Mouse (Mus musculus): ENCODE data around the gene 9030612E09Rik. TPM values are rescaled to one million over a fixed set of nuclear protein-coding genes. Genes with fewer than 3 reads are reported as not detected.
A peak's percentile ranks its signal among the peaks of the same experiment; 100 is the strongest.

Gene 9030612E09Rik
- polyA plus RNA-seq, 1 experiment from 2014 or later, result 1.0 TPM

- Histone ChIP-seq H3K36me3 (replicated peaks) (peaks cover 3% of the 10 kb centered on the region; the same call in 1 of the 2 replicates), H3K27me3 (ENCODE audit: poor library complexity, severe bottlenecking) (peaks cover 40% of the 10 kb centered on the region), H3K27ac (no peak overlapping the region), H3K9me3 (peaks cover 2% of the 10 kb centered on the region; the same call in 1 of the 2 replicates), H3K4me3 (no peak overlapping the region), H3K4me1 (peaks cover 47% of the 10 kb centered on the region)
- DNase-seq (ENCODE audit: extremely low spot score, low spot score), result no peak
- WGBS, result 82% methylated on average over 7 of the region's 7 CpGs
These were observed 5.7 kb upstream of the 9030612E09Rik start for GRCm38 (mm10) chr10:43168847-43169246.

- WGBS, result under 1% methylated on average over 8 of the region's 8 CpGs
- H3K27me3 ChIP-seq (ENCODE audit: poor library complexity, severe bottlenecking), result peaks cover 61% of the 10 kb centered on the region
- H3K4me3 ChIP-seq, result peak overlapping the region; percentile 94
- H3K36me3 ChIP-seq (replicated peaks), result no peaks in the 10 kb centered on the region; the same call in 1 of the 2 replicates
- no peak overlapping the region for H3K27ac ChIP-seq
- peak; percentile 52 for DNase-seq (ENCODE audit: extremely low spot score, low spot score)
- H3K9me3 ChIP-seq, result peaks cover 2% of the 10 kb centered on the region; the same call in 1 of the 2 replicates
- peaks cover 66% of the 10 kb centered on the region for H3K4me1 ChIP-seq
These were observed 3.4 kb upstream of the 9030612E09Rik start for GRCm38 (mm10) chr10:43171106-43171505.

- H3K27ac ChIP-seq, result peak overlapping the region; percentile 93; the same call in 1 of the 2 replicates
- under 1% methylated on average over 7 of the region's 7 CpGs for WGBS
- peaks cover 66% of the 10 kb centered on the region for H3K4me1 ChIP-seq
- H3K9me3 ChIP-seq, result no peaks in the 10 kb centered on the region
- peaks cover 70% of the 10 kb centered on the region for H3K27me3 ChIP-seq (ENCODE audit: poor library complexity, severe bottlenecking)
- no peaks in the 10 kb centered on the region for H3K36me3 ChIP-seq (replicated peaks)
- H3K4me3 ChIP-seq, result peak overlapping the region; percentile 94
- DNase-seq (ENCODE audit: extremely low spot score, low spot score), result no peak
These were observed 2.4 kb upstream of the 9030612E09Rik start for GRCm38 (mm10) chr10:43172066-43172465.

GRCm38 (mm10) chr10:43172554-43172953 is 1.9 kb upstream of the 9030612E09Rik start:
- 2% methylated on average over 8 of the region's 8 CpGs for whole genome bisulfite sequencing
- H3K9me3 ChIP-seq, result no peaks in the 10 kb centered on the region
- peaks cover 66% of the 10 kb centered on the region for H3K4me1 ChIP-seq
- H3K27ac ChIP-seq, result peak overlapping the region; percentile 93; the same call in 1 of the 2 replicates
- H3K36me3 ChIP-seq (replicated peaks), result no peaks in the 10 kb centered on the region
- peaks cover 75% of the 10 kb centered on the region for H3K27me3 ChIP-seq (ENCODE audit: poor library complexity, severe bottlenecking)
- no peak for DNase-seq (ENCODE audit: extremely low spot score, low spot score)
- peak overlapping the region; percentile 94 for H3K4me3 ChIP-seq

GRCm38 (mm10) chr10:43173141-43173827 is 1.2 kb upstream of the 9030612E09Rik start:
- Histone ChIP-seq H3K27ac (peak overlapping the region; percentile 93), H3K4me3 (peak overlapping the region; percentile 94), H3K27me3 (ENCODE audit: poor library complexity, severe bottlenecking) (peaks cover 80% of the 10 kb centered on the region), H3K9me3 (no peaks in the 10 kb centered on the region), H3K36me3 (replicated peaks) (no peaks in the 10 kb centered on the region), H3K4me1 (peaks cover 64% of the 10 kb centered on the region)
- peak; percentile 69 for DNase-seq (ENCODE audit: extremely low spot score, low spot score)
- WGBS, result under 1% methylated on average over 53 of the region's 53 CpGs

- Histone ChIP-seq H3K4me3 (peak overlapping the region; percentile 94), H3K27me3 (ENCODE audit: poor library complexity, severe bottlenecking) (peaks cover 84% of the 10 kb centered on the region), H3K4me1 (peaks cover 61% of the 10 kb centered on the region), H3K27ac (peak overlapping the region; percentile 93), H3K36me3 (replicated peaks) (no peaks in the 10 kb centered on the region), H3K9me3 (no peaks in the 10 kb centered on the region)
- peak; percentile 70 for DNase-seq (ENCODE audit: extremely low spot score, low spot score)
- WGBS, result 2% methylated on average over 24 of the region's 38 CpGs
These were observed 627 bp upstream of the 9030612E09Rik start for GRCm38 (mm10) chr10:43173828-43174325.

- Histone ChIP-seq H3K36me3 (replicated peaks) (no peaks in the 10 kb centered on the region), H3K4me3 (peak overlapping the region; percentile 94), H3K27me3 (ENCODE audit: poor library complexity, severe bottlenecking) (peaks cover 87% of the 10 kb centered on the region), H3K4me1 (peaks cover 52% of the 10 kb centered on the region), H3K27ac (peak overlapping the region; percentile 93), H3K9me3 (no peaks in the 10 kb centered on the region)
- under 1% methylated on average over 18 of the region's 18 CpGs for WGBS
- no peak for DNase-seq (ENCODE audit: extremely low spot score, low spot score)
These were observed 675 bp downstream of the 9030612E09Rik start for GRCm38 (mm10) chr10:43175156-43175601.

- Histone ChIP-seq H3K27ac (no peak overlapping the region), H3K4me1 (peaks cover 15% of the 10 kb centered on the region), H3K36me3 (replicated peaks) (no peaks in the 10 kb centered on the region), H3K27me3 (ENCODE audit: poor library complexity, severe bottlenecking) (peaks cover 45% of the 10 kb centered on the region), H3K9me3 (no peaks in the 10 kb centered on the region), H3K4me3 (no peak overlapping the region)
- 67% methylated on average over 5 of the region's 5 CpGs for WGBS
- no peak for DNase-seq (ENCODE audit: extremely low spot score, low spot score)
These were observed 5.9 kb downstream of the 9030612E09Rik start for GRCm38 (mm10) chr10:43180313-43180912.

GRCm38 (mm10) chr10:43200206-43200605 is 25.7 kb downstream of the 9030612E09Rik start:
- no peak for DNase-seq (ENCODE audit: extremely low spot score, low spot score)
- Histone ChIP-seq H3K4me1 (no peaks in the 10 kb centered on the region), H3K9me3 (no peaks in the 10 kb centered on the region), H3K27me3 (ENCODE audit: poor library complexity, severe bottlenecking) (no peaks in the 10 kb centered on the region), H3K27ac (no peak overlapping the region), H3K36me3 (replicated peaks) (no peaks in the 10 kb centered on the region), H3K4me3 (no peak overlapping the region)
- 97% methylated on average over 2 of the region's 2 CpGs for WGBS

- no peaks in the 10 kb centered on the region for H3K36me3 ChIP-seq (replicated peaks)
- no peak for DNase-seq (ENCODE audit: extremely low spot score, low spot score)
- H3K9me3 ChIP-seq, result no peaks in the 10 kb centered on the region
- no peak overlapping the region for H3K27ac ChIP-seq
- no peaks in the 10 kb centered on the region for H3K4me1 ChIP-seq
- H3K4me3 ChIP-seq, result no peak overlapping the region
- WGBS, result 80% methylated on average over 3 of the region's 3 CpGs
- H3K27me3 ChIP-seq (ENCODE audit: poor library complexity, severe bottlenecking), result no peaks in the 10 kb centered on the region
These were observed 29.4 kb downstream of the 9030612E09Rik start for GRCm38 (mm10) chr10:43203865-43204264.

GRCm38 (mm10) chr10:43211866-43212265 is 37.4 kb downstream of the 9030612E09Rik start:
- H3K36me3 ChIP-seq (replicated peaks), result no peaks in the 10 kb centered on the region
- no peak overlapping the region for H3K27ac ChIP-seq
- H3K4me3 ChIP-seq, result no peak overlapping the region
- H3K4me1 ChIP-seq, result no peaks in the 10 kb centered on the region
- no peaks in the 10 kb centered on the region for H3K27me3 ChIP-seq (ENCODE audit: poor library complexity, severe bottlenecking)
- DNase-seq (ENCODE audit: extremely low spot score, low spot score), result peak; percentile 37
- WGBS, result 38% methylated on average over 6 of the region's 6 CpGs
- H3K9me3 ChIP-seq, result no peaks in the 10 kb centered on the region

GRCm38 (mm10) chr10:43217361-43217900 is 42.9 kb downstream of the 9030612E09Rik start:
- Histone ChIP-seq H3K9me3 (no peaks in the 10 kb centered on the region), H3K4me3 (no peak overlapping the region), H3K27ac (no peak overlapping the region), H3K4me1 (peaks cover 17% of the 10 kb centered on the region), H3K27me3 (ENCODE audit: poor library complexity, severe bottlenecking) (no peaks in the 10 kb centered on the region), H3K36me3 (replicated peaks) (no peaks in the 10 kb centered on the region)
- DNase-seq (ENCODE audit: extremely low spot score, low spot score), result no peak
- WGBS, result 93% methylated on average over 13 of the region's 13 CpGs

Data from forebrain, embryonic 10.5 days (tissue).